Mouse (Mus musculus) retina, adult 2 months (tissue): ENCODE results near the gene Mfsd6l.

ENCODE experiments used
- DNase-seq: peaks from one replicate; pipeline ENCODE4 v3.0.0-alpha.2; 2012; ENCODE audit warnings: low read depth, low spot score

The Mfsd6l gene

GRCm38 (mm10) chr11:68602200-68602931, 46.4 kb downstream of the Mfsd6l start:
- no peak for DNase-seq

- DNase-seq: no peak
Observed at GRCm38 (mm10) chr11:68607046-68607445, 51.1 kb downstream of the Mfsd6l start.
